Mouse (Mus musculus): ENCODE measurements at regions not wholly inside any gene's neighbourhood (a gene's known extent, or its start where the extent isn't known, plus 50 kb on each side); places are given as distances from the start of the nearest gene placed in this dataset.

- DNase-seq = no peak
Observed at GRCm38 (mm10) chr2:45736278-45736677, 619.1 kb upstream of the Zeb2 start.

GRCm38 (mm10) chr2:45713997-45714396, 596.8 kb upstream of the Zeb2 start:
- no peak for DNase-seq

GRCm38 (mm10) chr2:45707026-45707425, 589.8 kb upstream of the Zeb2 start:
- DNase-seq = no peak

GRCm38 (mm10) chr2:45702511-45702910, 585.3 kb upstream of the Zeb2 start:
- DNase-seq = no peak

GRCm38 (mm10) chr2:45700578-45700977, 583.4 kb upstream of the Zeb2 start:
- DNase-seq = no peak

- no peak for DNase-seq
Observed at GRCm38 (mm10) chr2:45693291-45694020, 576.3 kb upstream of the Zeb2 start.

- no peak for DNase-seq
Observed at GRCm38 (mm10) chr2:45692819-45693218, 575.6 kb upstream of the Zeb2 start.

GRCm38 (mm10) chr2:45688996-45689395, 571.8 kb upstream of the Zeb2 start:
- no peak for DNase-seq

GRCm38 (mm10) chr2:45681251-45681650, 564.1 kb upstream of the Zeb2 start:
- no peak for DNase-seq

- DNase-seq = no peak
Observed at GRCm38 (mm10) chr2:45679101-45679895, 562.1 kb upstream of the Zeb2 start.

- no peak for DNase-seq
Observed at GRCm38 (mm10) chr2:45678685-45679084, 561.5 kb upstream of the Zeb2 start.

GRCm38 (mm10) chr2:45675776-45676175, 558.6 kb upstream of the Zeb2 start:
- no peak for DNase-seq

- no peak for DNase-seq
Observed at GRCm38 (mm10) chr2:45656011-45656410, 538.8 kb upstream of the Zeb2 start.

GRCm38 (mm10) chr2:45654693-45655092, 537.5 kb upstream of the Zeb2 start:
- no peak for DNase-seq

GRCm38 (mm10) chr2:45652977-45653376, 535.8 kb upstream of the Zeb2 start:
- DNase-seq = no peak

GRCm38 (mm10) chr2:45650271-45650985, 533.2 kb upstream of the Zeb2 start:
- DNase-seq = no peak

- DNase-seq = no peak
Observed at GRCm38 (mm10) chr2:45647846-45648245, 530.7 kb upstream of the Zeb2 start.

- DNase-seq = no peak
Observed at GRCm38 (mm10) chr2:45630081-45630480, 512.9 kb upstream of the Zeb2 start.

- no peak for DNase-seq
Observed at GRCm38 (mm10) chr2:45629616-45630015, 512.4 kb upstream of the Zeb2 start.

- no peak for DNase-seq
Observed at GRCm38 (mm10) chr2:45623056-45623455, 505.9 kb upstream of the Zeb2 start.

GRCm38 (mm10) chr2:45608926-45609325, 491.7 kb upstream of the Zeb2 start:
- no peak for DNase-seq

- DNase-seq = no peak
Observed at GRCm38 (mm10) chr2:45607393-45607792, 490.2 kb upstream of the Zeb2 start.

GRCm38 (mm10) chr2:45601332-45601900, 484.2 kb upstream of the Zeb2 start:
- no peak for DNase-seq
